Mouse (Mus musculus) intestine, embryonic 15.5 days (tissue): Measurements from ENCODE around the gene P2rx5. TPM values are rescaled to one million over a fixed set of nuclear protein-coding genes. Genes with fewer than 3 reads are reported as not detected.

Source experiments
- ATAC-seq: fragments of 200-750 bp; cut with Nextera tagmentation; 2 replicates; pipeline ENCODE4 v1.8.0; 2017; ENCODE audit warnings: moderate TSS enrichment, moderate library complexity
- H3K27ac ChIP-seq: fragments of 300-500 bp; sonication (generic); 2 replicates; pipeline ENCODE4 v1.5.1; 2015; ENCODE audit warnings: mild to moderate bottlenecking, inconsistent platforms
- H3K27me3 ChIP-seq: fragments of 300-500 bp; sonication (generic); replicated peaks from 2 replicates; pipeline ENCODE4 v1.6.1; 2015; ENCODE audit warnings: inconsistent platforms
- H3K36me3 ChIP-seq: fragments of 300-500 bp; sonication (generic); 2 replicates; pipeline ENCODE4 v1.6.1; 2015; ENCODE audit warnings: inconsistent platforms
- H3K4me1 ChIP-seq: fragments of 300-500 bp; sonication (generic); replicated peaks from 2 replicates; pipeline ENCODE4 v1.6.1; 2015; ENCODE audit warnings: inconsistent platforms
- H3K4me2 ChIP-seq: fragments of 300-500 bp; sonication (generic); replicated peaks from 2 replicates; pipeline ENCODE4 v1.6.1; 2015; ENCODE audit warnings: mild to moderate bottlenecking, inconsistent platforms
- H3K4me3 ChIP-seq: fragments of 300-500 bp; sonication (generic); replicated peaks from 2 replicates; pipeline ENCODE4 v1.5.1; 2015; ENCODE audit warnings: inconsistent platforms
- H3K9ac ChIP-seq: fragments of 300-500 bp; sonication (generic); 2 replicates; pipeline ENCODE4 v1.6.1; 2015; ENCODE audit warnings: inconsistent platforms
- H3K9me3 ChIP-seq: fragments of 300-500 bp; sonication (generic); 2 replicates; pipeline ENCODE4 v1.6.1; 2016; ENCODE audit warnings: inconsistent platforms
- WGBS: fragments of 180-500 bp; shearing (Covaris S2); methylation state at CpG from one replicate; pipeline ENCODE4 v1.1.7; 2015; 5-methylcytosine and 5-hydroxymethylcytosine counted together
- polyA plus RNA-seq: library from polyadenylated mRNA; unstranded; fragments of >200 nt; fragmentation: Nextera tagmentation; extraction: Ambion mirVana; gene quantifications from 2 replicates; pipeline ENCODE4 v1.2.1, GENCODE M21; 2015

The P2rx5 gene
- polyA plus RNA-seq, 1 experiment from 2014 or later, result 0.09 TPM

DNA sequence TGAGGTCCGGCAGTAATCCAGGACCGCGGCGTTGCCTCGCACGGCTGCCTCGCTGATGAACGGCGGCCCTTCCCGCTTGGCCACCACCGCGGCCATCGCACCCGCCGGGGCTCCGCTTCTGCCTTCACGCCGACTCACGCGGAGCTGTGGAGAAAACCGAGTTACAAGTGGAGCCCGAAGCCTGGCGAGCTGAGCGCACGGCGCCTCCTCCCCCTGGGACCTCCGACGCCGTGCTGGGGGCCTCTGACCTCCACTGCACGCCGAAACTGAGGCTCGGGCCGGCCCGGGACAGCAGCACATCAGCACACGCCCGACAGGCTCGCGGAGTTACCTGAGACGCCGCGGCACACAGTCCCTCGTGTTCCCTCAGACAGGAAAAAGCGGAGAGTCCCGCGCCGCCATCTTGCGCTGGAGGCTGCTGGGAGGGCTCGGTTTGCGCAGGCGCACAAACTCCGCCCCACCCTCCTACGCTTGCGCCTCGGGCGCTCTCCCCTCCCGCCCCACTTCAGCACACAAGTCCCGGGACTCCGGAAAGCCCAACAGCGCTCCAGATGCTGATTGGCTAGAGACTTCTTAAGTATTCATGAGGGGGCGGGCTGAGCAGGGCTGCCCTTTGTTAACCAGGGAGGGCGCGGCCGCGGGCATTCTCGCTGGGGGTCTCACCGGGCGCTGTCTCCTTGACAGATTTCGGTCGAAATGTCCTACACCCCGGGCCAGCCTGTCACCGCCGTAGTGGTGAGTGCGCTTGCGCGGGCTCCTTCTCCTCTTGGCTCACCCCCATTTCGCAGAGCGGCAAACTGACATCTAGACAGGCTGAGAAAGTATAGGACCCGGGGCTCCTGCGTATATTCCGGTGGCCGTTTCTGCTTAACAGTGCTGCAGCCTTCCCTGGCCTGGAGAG is 16.6 kb downstream of the P2rx5 start, which contains the start of the genes Emc6 and Tax1bp3:
Gene Emc6 (minus strand): TSS at position 430 of the 901 bp plus-strand sequence.
Gene Tax1bp3 (plus strand): TSS at position 476 of the 901 bp plus-strand sequence.
- H3K36me3 ChIP-seq, result peaks cover 3% of the 10 kb centered on the region; the same call in 1 of the 2 replicates
- peak; percentile 97 for ATAC-seq
- peak within 1 kb of the TSS; percentile 78 for H3K4me2 ChIP-seq
- peaks cover 30% of the 10 kb centered on the region for H3K4me1 ChIP-seq
- under 1% methylated on average over 80 of the region's 81 CpGs for WGBS
- peak within 1 kb of the TSS; percentile 97 for H3K27ac ChIP-seq
- H3K27me3 ChIP-seq, result no peaks in the 10 kb centered on the region
- H3K9ac ChIP-seq, result peak within 1 kb of the TSS; percentile 78
- no peaks in the 10 kb centered on the region for H3K9me3 ChIP-seq
- peak within 1 kb of the TSS; percentile 94 for H3K4me3 ChIP-seq

DNA sequence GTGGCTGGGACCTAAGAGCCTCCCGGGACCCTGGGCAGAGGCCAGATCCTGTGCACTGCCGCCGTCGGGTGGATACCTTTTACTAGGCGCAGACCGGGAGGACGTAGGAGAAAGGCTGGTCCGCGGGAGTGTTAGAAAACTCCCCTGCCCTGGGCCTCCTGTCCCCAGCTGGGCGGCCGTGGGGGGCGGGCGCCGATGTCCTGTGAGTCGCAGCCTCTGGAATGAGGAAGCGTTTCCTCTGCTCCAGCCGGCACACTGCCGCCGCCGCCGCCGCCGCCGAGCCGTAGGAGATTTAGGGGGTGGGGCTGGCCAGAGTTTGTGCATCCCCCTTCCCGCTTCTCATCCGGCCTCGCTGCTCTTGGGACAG is 17.3 kb downstream of the P2rx5 start:
- WGBS, result under 1% methylated on average over 28 of the region's 28 CpGs

DNA sequence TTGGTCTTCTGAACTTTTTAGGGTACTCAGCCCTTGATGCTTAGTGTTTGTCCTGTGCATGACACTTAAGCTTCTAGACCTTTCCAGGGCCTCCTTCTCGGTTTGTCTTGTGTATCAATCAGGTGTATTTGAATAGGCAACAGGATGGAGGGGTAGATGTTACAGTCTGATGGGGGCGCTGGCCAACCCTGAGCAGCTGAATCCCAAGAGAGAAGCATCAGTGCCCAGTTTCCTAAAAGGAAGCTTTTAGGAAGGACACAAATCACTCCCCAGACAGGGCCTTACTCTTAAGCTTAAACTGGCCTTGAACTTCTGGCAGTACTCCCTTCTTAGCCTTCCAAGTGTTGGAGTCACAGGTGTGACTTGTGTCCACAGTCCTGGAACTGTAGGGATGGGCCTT is 17.7 kb downstream of the P2rx5 start:
- H3K9me3 ChIP-seq, result no peaks in the 10 kb centered on the region
- H3K4me1 ChIP-seq, result peaks cover 26% of the 10 kb centered on the region
- WGBS, result 4% methylated on average over 2 of the region's 2 CpGs
- H3K4me3 ChIP-seq, result peak overlapping the region; percentile 94
- H3K9ac ChIP-seq, result peak overlapping the region; percentile 78
- no peaks in the 10 kb centered on the region for H3K27me3 ChIP-seq
- ATAC-seq, result peak; percentile 16
- peak overlapping the region; percentile 97 for H3K27ac ChIP-seq
- peaks cover 8% of the 10 kb centered on the region; the same call in 1 of the 2 replicates for H3K36me3 ChIP-seq
- H3K4me2 ChIP-seq, result peak overlapping the region; percentile 76

More for the DNA sequence above, 17.3 kb downstream of the P2rx5 start:
- Histone ChIP-seq H3K9me3 (no peaks in the 10 kb centered on the region), H3K4me2 (peak overlapping the region; percentile 76), H3K27ac (peak overlapping the region; percentile 97), H3K9ac (peak overlapping the region; percentile 78), H3K4me1 (peaks cover 28% of the 10 kb centered on the region), H3K36me3 (peaks cover 8% of the 10 kb centered on the region; the same call in 1 of the 2 replicates), H3K27me3 (no peaks in the 10 kb centered on the region), H3K4me3 (peak overlapping the region; percentile 94)
- peak; percentile 86 for ATAC-seq

DNA sequence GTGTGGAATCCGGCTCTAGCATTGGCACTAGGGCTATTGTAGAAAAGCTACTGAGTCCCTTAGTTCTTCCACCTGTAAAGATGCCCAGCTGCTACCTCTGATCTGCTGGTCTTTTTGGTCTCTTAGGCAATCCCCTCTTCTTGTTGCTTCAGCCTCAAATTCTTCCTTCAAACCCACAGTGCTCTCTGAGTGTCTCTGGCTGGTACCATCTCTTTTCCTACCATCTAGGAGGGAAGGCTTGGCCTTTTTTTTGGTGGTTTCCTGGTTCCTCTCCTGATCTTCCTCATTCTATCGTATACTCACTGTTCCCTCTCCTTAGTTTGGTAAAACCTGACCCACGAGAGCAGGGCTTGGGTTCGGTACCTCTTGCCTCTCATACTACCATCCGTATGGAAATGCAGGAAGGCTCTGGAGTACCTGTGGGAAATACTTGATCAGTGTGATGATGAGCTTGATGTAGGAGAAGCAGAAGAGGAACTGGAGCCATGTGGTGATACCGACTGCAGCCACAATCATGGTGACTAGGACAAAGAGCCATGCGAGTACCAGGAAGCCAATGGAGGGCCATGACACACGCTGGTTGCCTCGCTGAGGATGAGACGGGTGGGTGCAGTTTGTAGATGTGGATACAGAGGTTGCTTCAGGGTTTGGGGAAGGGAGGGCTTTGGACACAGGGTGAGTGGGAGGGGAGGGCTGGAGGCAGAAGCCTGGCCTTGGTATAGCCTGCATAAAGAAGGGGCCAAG is 25.8 kb downstream of the P2rx5 start:
- 91% methylated on average over 10 of the region's 10 CpGs for WGBS
- H3K36me3 ChIP-seq, result peaks cover 13% of the 10 kb centered on the region

DNA sequence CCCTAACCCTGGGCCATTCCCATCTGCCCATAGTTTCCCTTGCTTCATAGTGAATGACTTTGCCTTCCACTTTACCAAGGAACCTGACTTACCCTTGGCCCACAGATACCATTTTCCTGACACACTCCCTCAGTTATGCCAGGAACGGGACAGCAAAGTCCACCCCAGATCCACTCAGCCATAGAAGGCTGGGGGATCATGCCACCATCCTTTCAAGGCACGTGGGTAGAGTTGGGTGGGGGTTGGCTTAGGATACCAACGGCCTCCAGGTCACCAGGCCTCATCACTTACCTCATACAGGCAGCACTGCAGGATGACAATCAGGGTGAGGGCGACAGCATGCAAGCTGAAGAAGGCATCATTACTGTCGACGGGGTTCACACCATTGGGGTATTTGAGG is 27.0 kb downstream of the P2rx5 start:
- H3K36me3 ChIP-seq, result peaks cover 9% of the 10 kb centered on the region
- WGBS, result 91% methylated on average over 6 of the region's 6 CpGs
- ATAC-seq, result no peak
- no peaks in the 10 kb centered on the region for H3K4me1 ChIP-seq
- H3K4me3 ChIP-seq, result no peak overlapping the region
- H3K9me3 ChIP-seq, result no peaks in the 10 kb centered on the region
- no peak overlapping the region for H3K4me2 ChIP-seq
- H3K9ac ChIP-seq, result no peak overlapping the region
- H3K27ac ChIP-seq, result no peak overlapping the region
- no peaks in the 10 kb centered on the region for H3K27me3 ChIP-seq

More for the DNA sequence above, 25.8 kb downstream of the P2rx5 start:
- H3K27me3 ChIP-seq, result no peaks in the 10 kb centered on the region
- H3K9ac ChIP-seq, result no peak overlapping the region
- no peak for ATAC-seq
- no peak overlapping the region for H3K4me3 ChIP-seq
- H3K27ac ChIP-seq, result no peak overlapping the region
- H3K9me3 ChIP-seq, result no peaks in the 10 kb centered on the region
- no peak overlapping the region for H3K4me2 ChIP-seq
- H3K4me1 ChIP-seq, result no peaks in the 10 kb centered on the region

DNA sequence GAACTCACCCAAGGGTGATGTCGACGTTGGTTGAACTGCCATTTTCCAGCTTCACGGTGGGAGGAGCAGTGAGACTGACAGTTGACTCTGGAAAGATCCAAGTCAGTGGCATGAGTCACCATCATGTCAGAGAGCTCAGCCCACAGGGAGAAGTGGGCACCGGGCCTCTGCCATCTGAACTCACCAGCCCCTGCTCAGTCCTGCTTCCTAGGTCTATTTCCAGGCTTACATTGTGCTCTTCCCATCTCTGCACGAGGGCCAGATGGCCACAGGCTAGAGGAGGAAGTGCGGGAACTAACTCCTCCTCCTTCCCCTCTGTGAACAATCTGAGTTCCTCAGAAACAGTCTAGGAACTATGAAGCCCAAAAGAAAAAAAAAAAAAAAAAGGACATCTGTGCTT is 32.8 kb downstream of the P2rx5 start:
- no peak overlapping the region for H3K4me3 ChIP-seq
- H3K4me2 ChIP-seq, result no peak overlapping the region
- 0 out of 2 replicates have a peak, but pooled peaks cover 6% of the 10 kb centered on the region for H3K4me1 ChIP-seq
- ATAC-seq, result no peak
- H3K27ac ChIP-seq, result no peak overlapping the region
- H3K9ac ChIP-seq, result no peak overlapping the region
- no peaks in the 10 kb centered on the region for H3K27me3 ChIP-seq
- 74% methylated on average over 6 of the region's 6 CpGs for WGBS
- peaks cover 5% of the 10 kb centered on the region; the same call in 1 of the 2 replicates for H3K36me3 ChIP-seq
- H3K9me3 ChIP-seq, result no peaks in the 10 kb centered on the region

DNA sequence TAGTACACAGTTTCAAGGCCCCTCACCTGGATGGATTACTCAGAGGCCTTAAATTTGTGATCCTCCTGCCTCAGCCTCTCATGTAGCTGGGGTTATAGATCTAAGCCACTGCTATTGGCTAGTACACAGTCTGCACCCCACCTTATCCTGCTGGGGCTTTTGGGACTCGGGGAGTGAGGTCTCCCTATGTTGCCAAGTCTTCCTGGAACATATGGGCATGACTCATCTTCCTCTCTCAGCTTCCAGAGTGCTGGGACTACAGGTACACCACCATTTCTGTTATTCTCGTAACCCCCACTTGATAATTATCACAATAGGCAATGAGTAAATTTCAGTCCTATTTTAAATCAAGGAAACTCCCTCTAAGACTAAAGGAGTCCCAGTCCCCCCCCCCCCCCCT is 34.2 kb downstream of the P2rx5 start:
- H3K4me3 ChIP-seq, result no peak overlapping the region
- ATAC-seq, result no peak
- 0 out of 2 replicates have a peak, but pooled peaks cover 6% of the 10 kb centered on the region for H3K4me1 ChIP-seq
- no peak overlapping the region for H3K27ac ChIP-seq
- H3K36me3 ChIP-seq, result peaks cover 5% of the 10 kb centered on the region; the same call in 1 of the 2 replicates
- no peak overlapping the region for H3K9ac ChIP-seq
- H3K27me3 ChIP-seq, result no peaks in the 10 kb centered on the region
- no peak overlapping the region for H3K4me2 ChIP-seq
- WGBS, result 68% methylated on average over 2 of the region's 2 CpGs
- H3K9me3 ChIP-seq, result no peaks in the 10 kb centered on the region

DNA sequence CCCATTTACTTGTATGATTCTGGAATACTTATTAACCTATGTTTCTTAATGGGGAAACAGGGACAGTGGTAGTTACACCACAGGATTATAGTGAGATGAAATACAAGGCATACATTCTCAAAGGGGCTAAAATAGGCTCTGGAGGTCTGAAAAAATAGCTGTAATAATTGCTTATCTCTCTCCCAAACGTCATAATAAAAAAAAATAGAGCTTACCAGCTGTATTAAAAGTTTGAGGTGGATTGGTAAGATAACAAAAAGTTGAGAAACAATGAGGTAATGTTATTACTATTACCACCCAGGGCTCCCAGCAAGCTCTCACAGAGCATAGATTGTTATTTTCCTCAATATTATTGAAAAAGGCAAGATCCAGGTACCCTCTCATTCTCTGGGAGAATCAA is 38.0 kb downstream of the P2rx5 start:
- WGBS, result 0% methylated on average over 1 of the region's 1 CpGs
- H3K4me3 ChIP-seq, result peak overlapping the region; percentile 79
- ATAC-seq, result no peak

DNA sequence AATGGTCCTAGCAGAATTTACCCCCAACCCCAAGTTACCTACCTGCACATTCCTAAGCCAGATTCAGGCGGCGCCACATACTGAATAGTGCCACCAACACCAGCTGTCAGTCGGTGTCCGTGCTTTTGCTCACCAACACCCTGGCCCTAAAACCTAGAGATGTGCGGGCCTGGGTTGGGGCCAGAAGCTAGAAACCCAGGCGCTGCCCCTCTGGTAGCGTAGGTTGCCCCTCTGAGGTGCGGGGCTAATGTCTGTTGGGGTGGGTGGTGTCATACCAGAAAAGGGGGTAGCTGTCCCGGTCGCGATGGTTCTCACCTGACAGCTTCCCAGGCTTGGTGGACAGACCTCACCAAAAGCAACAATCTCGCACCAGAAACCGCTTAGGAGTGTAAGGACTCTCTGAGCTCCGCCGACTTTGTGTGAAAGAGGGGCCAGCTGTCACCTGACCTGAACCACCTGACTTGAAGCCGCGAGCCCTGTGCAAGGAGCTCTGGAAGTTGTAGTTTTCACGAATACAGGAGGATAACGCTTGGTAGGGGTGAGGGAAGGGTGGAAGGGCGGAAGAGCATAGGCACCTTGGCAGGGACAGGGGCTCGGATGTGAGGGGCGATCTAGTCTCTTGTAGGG is 38.5 kb downstream of the P2rx5 start, which contains the start of gene Ctns:
Gene Ctns (minus strand): TSS at position 440 of the 627 bp plus-strand sequence.
- peak within 1 kb of the TSS; percentile 98 for H3K4me2 ChIP-seq
- H3K4me1 ChIP-seq, result peaks cover 11% of the 10 kb centered on the region; the same call in 1 of the 2 replicates
- WGBS, result under 1% methylated on average over 22 of the region's 22 CpGs
- peak; percentile 98 for ATAC-seq
- peak within 1 kb of the TSS; percentile 44; the same call in 1 of the 2 replicates for H3K27ac ChIP-seq
- H3K9ac ChIP-seq, result peak within 1 kb of the TSS; percentile 81
- H3K4me3 ChIP-seq, result peak within 1 kb of the TSS; percentile 79
- no peaks in the 10 kb centered on the region for H3K27me3 ChIP-seq
- H3K9me3 ChIP-seq, result no peaks in the 10 kb centered on the region
- no peaks in the 10 kb centered on the region for H3K36me3 ChIP-seq

More for the DNA sequence above, 38.0 kb downstream of the P2rx5 start:
- Histone ChIP-seq H3K4me2 (peak overlapping the region; percentile 98), H3K9me3 (no peaks in the 10 kb centered on the region), H3K4me1 (peaks cover 11% of the 10 kb centered on the region; the same call in 1 of the 2 replicates), H3K27me3 (no peaks in the 10 kb centered on the region), H3K9ac (peak overlapping the region; percentile 51), H3K36me3 (no peaks in the 10 kb centered on the region), H3K27ac (no peak overlapping the region)

DNA sequence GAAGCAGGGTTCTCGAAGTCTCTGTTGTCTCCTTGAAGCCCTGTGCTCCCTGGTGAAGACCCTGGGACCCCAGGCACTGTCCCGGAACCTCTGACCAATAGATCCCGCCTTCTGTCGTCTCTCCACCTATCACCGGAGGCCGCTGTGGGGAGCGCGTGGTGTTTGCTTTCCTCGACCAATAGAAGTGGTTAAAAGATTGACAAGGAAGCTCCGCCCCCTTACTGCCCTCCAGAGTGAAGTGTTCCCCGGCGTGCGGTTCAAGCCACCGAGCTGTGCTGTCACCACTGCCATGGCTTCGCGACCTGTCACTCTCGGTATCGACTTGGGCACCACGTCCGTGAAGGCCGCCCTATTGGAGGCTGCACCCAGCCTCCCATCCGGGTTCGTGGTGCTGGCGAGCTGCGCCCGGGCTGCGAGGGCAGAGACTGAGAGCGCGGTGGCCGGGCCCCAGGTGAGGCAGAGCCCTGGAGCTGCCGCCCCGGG is 39.0 kb downstream of the P2rx5 start, which contains the start of gene Shpk:
Gene Shpk (plus strand): TSS at position 231 of the 483 bp plus-strand sequence.
- Histone ChIP-seq H3K27ac (peak within 1 kb of the TSS; percentile 44; the same call in 1 of the 2 replicates), H3K27me3 (no peaks in the 10 kb centered on the region), H3K9me3 (no peaks in the 10 kb centered on the region), H3K4me2 (peak within 1 kb of the TSS; percentile 98), H3K4me3 (peak within 1 kb of the TSS; percentile 79), H3K36me3 (no peaks in the 10 kb centered on the region), H3K9ac (peak within 1 kb of the TSS; percentile 81), H3K4me1 (peaks cover 11% of the 10 kb centered on the region; the same call in 1 of the 2 replicates)
- 0% methylated on average over 32 of the region's 32 CpGs for WGBS
- ATAC-seq, result peak; percentile 99

DNA sequence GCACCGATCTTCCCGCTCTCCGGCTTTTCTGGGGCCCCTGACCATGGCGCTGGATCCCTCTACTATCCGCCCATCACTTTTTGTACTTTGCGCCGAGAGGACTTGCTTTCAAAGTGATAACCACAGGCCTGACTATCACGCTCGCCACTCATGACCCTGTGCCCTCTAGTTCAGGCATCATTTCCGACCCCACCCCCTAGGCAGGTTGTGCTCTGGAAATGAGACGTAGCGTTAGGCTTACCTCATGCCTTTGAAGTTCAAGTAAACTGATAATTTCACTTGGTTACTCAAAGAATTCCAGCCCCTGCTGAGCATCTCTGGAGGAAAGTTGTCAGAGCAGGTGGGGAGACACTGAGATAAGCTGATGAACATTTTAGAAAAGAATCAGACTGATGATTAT is 39.7 kb downstream of the P2rx5 start:
- Histone ChIP-seq H3K4me3 (peak overlapping the region; percentile 79), H3K9me3 (no peaks in the 10 kb centered on the region), H3K27ac (0 out of 2 replicates have a peak overlapping the region, but pooled peaks have one; percentile 44), H3K4me2 (peak overlapping the region; percentile 98), H3K4me1 (peaks cover 11% of the 10 kb centered on the region; the same call in 1 of the 2 replicates), H3K9ac (peak overlapping the region; percentile 81), H3K27me3 (no peaks in the 10 kb centered on the region), H3K36me3 (no peaks in the 10 kb centered on the region)
- WGBS, result under 1% methylated on average over 12 of the region's 12 CpGs
- peak; percentile 11; the same call in 1 of the 2 replicates for ATAC-seq
